Mouse (Mus musculus) MEL (cell line): ENCODE measurements at regions not wholly inside any gene's neighbourhood (a gene's known extent, or its start where the extent isn't known, plus 50 kb on each side); places are given as distances from the start of the nearest gene placed in this dataset.

Experiments
- CTCF ChIP-seq, 3 experiments: IDR thresholded peaks in 2 of 3; conservative IDR thresholded peaks in 1 of 3; 2 replicates each; pipeline ENCODE4 v1.5.1; 2011 to 2012; ENCODE audit warnings: low read length in 3 of 3, low read depth in 2 of 3, mild to moderate bottlenecking in 2 of 3, improper control_type of control experiment in 1 of 3, inconsistent platforms in 1 of 3, mixed read lengths in 1 of 3, moderate library complexity in 1 of 3; ENCODE audit not compliant: control insufficient read depth in 1 of 3, insufficient read depth in 1 of 3, poor library complexity in 1 of 3, severe bottlenecking in 1 of 3
- MAFK ChIP-seq: IDR thresholded peaks from 2 replicates; pipeline ENCODE4 v1.6.1; 2011; ENCODE audit warnings: low read depth, mild to moderate bottlenecking, low read length, improper control_type of control experiment, borderline replicate concordance
- POLR2A ChIP-seq, 2 experiments: IDR thresholded peaks; 2 replicates each; pipeline ENCODE4 v1.6.1; 2011 to 2012; ENCODE audit warnings: low read length in 2 of 2, mild to moderate bottlenecking in 2 of 2, control low read depth in 1 of 2, improper control_type of control experiment in 1 of 2, low read depth in 1 of 2, moderate library complexity in 1 of 2; ENCODE audit not compliant: control insufficient read depth in 1 of 2, insufficient read depth in 1 of 2, poor library complexity in 1 of 2
- RCOR1 ChIP-seq: IDR thresholded peaks from 2 replicates; pipeline ENCODE4 v1.6.1; 2012; ENCODE audit warnings: low read depth, mild to moderate bottlenecking, inconsistent platforms, low read length, improper control_type of control experiment

GRCm38 (mm10) chr10:23672296-23672695 lies 114.8 kb downstream of the Rps12 start:
- TF ChIP-seq MAFK (no peak), CTCF (IDR thresholded peaks at IDR 0.05 in 2 of 3, conservative IDR thresholded peaks at IDR 0.05 in 1 of 3; ENCODE audit: control insufficient read depth in 1 of 3, insufficient read depth in 1 of 3, low read depth in 2 of 3, low read length in 3 of 3, poor library complexity in 1 of 3, severe bottlenecking in 1 of 3) (no peak), POLR2A (IDR thresholded peaks at IDR 0.05; ENCODE audit: control insufficient read depth in 1 of 2, insufficient read depth in 1 of 2, low read depth in 1 of 2, low read length in 2 of 2, poor library complexity in 1 of 2) (no peak), RCOR1 (no peak)
